Comparison of ENCODE assay signal across 22 mouse cellular contexts in genomic region chr4:144420644-144421043, GRCm38 (mm10). TPM values are rescaled to one million over a fixed set of nuclear protein-coding genes. Genes with fewer than 3 reads are reported as not detected.
A peak's percentile ranks its signal among the peaks of the same experiment; 100 is the strongest.
DNase-seq lines count a peak whose midpoint lies in the region; ATAC-seq and TF ChIP-seq lines count a peak whose summit lies in the region.
"Had no signal": no experiment of that assay in that cellular context is flagged by ENCODE, and none has a peak within 500 bp of the region (broad histone marks: within the 10 kb centered on the region; RNA-seq: fewer than 3 reads in every experiment).

No protein-coding gene starts in this region.

- DNase-seq in kidney, postnatal 0 days (ENCODE audit: low spot score): no peak
- DNase-seq in kidney, adult 9 months: no peak
- peak; percentile 2 for DNase-seq in 3T3-L1 (ENCODE audit: low read depth, low spot score)
- peak; percentile 71 for DNase-seq in ES-CJ7 (ENCODE audit: low read depth, low spot score)
- no peak for DNase-seq in cerebellum, postnatal 25 days
- no peak for DNase-seq in urinary bladder, adult 18-20 months (ENCODE audit: low spot score in 2 of 2)
- DNase-seq: adrenal gland, postnatal 36 days; cerebellum, postnatal 36 days; kidney, adult 18-20 months; lung, adult 18-20 months; spleen, adult 18-20 months; thymus, postnatal 25 days had no signal

- no peak overlapping the region for H3K4me3 ChIP-seq in kidney, postnatal 0 days (replicated peaks; ENCODE audit: low read depth, low read length)
- H3K4me3 ChIP-seq: embryonic facial prominence, embryonic 13.5 days; forebrain, embryonic 10.5 days; limb, embryonic 10.5 days; megakaryocyte, embryonic 14.5 days; stomach, embryonic 15.5 days had no signal

- no peaks in the 10 kb centered on the region for H3K9me3 ChIP-seq in kidney, postnatal 0 days (replicated peaks; ENCODE audit: low read length)
- H3K9me3 ChIP-seq: limb, embryonic 10.5 days; stomach, embryonic 15.5 days had no signal

- H3K36me3 ChIP-seq in kidney, postnatal 0 days (ENCODE audit: insufficient read depth, low read length): no peaks in the 10 kb centered on the region
- H3K36me3 ChIP-seq: embryonic facial prominence, embryonic 13.5 days; forebrain, embryonic 10.5 days; limb, embryonic 10.5 days; stomach, embryonic 15.5 days had no signal

- ATAC-seq in kidney, postnatal 0 days (replicated peaks; ENCODE audit: low FRiP score, low read depth): no peak
- peak; percentile 54 to 58; a peak in 2 of 4 replicates for ATAC-seq in hematopoietic stem cell, adult 5-6 weeks (replicated peaks in 1 of 2; ENCODE audit: insufficient read depth in 1 of 2, low FRiP score in 2 of 2, low TSS enrichment in 1 of 2, low read depth in 1 of 2, poor library complexity in 2 of 2, severe bottlenecking in 2 of 2)

- H3K27ac ChIP-seq in kidney, postnatal 0 days: no peak overlapping the region
- H3K27ac ChIP-seq: embryonic facial prominence, embryonic 13.5 days; forebrain, embryonic 10.5 days; hindbrain, embryonic 14.5 days; limb, embryonic 10.5 days; stomach, embryonic 15.5 days had no signal

- TF ChIP-seq CTCF in kidney, postnatal 0 days (IDR thresholded peaks at IDR 0.05; ENCODE audit: low read depth): peak; percentile 53

- H3K9ac ChIP-seq in kidney, postnatal 0 days (ENCODE audit: low read depth, low read length): no peak overlapping the region
- H3K9ac ChIP-seq: embryonic facial prominence, embryonic 13.5 days; hindbrain, embryonic 14.5 days; stomach, embryonic 15.5 days had no signal

- H3K27me3 ChIP-seq in kidney, postnatal 0 days (ENCODE audit: insufficient read depth, low read length): no peaks in the 10 kb centered on the region
- H3K27me3 ChIP-seq: embryonic facial prominence, embryonic 13.5 days; megakaryocyte, embryonic 14.5 days; stomach, embryonic 15.5 days had no signal

- no peaks in the 10 kb centered on the region for H3K4me1 ChIP-seq in kidney, postnatal 0 days (replicated peaks; ENCODE audit: insufficient read depth, low read length)
- H3K4me1 ChIP-seq: embryonic facial prominence, embryonic 13.5 days; forebrain, embryonic 10.5 days; limb, embryonic 10.5 days; megakaryocyte, embryonic 14.5 days; stomach, embryonic 15.5 days had no signal

- H3K4me2 ChIP-seq in kidney, postnatal 0 days (ENCODE audit: low read length): no peak overlapping the region
- H3K4me2 ChIP-seq: embryonic facial prominence, embryonic 13.5 days; hindbrain, embryonic 14.5 days; stomach, embryonic 15.5 days had no signal

RNA-seq across cellular contexts. Expression of gene Pramef12, which starts 12.4 kb away (rescaled TPM):
- polyA plus RNA-seq in kidney, postnatal 0 days (2015; fragmentation: Nextera tagmentation; extraction: Ambion mirVana): 0.37 and 0.39 TPM in 2 replicates
- not detected in 2 replicates for total RNA-seq in hematopoietic stem cell, adult 5-6 weeks (2017)
- total RNA-seq: adrenal gland, postnatal 36 days; layer of hippocampus, postnatal 25 days; neutrophil, adult 5-6 weeks had no signal
- polyA plus RNA-seq: forebrain, embryonic 10.5 days; hindbrain, embryonic 14.5 days had no signal

RNA-seq across cellular contexts. Expression of gene 1700012P22Rik, which starts 17.9 kb away (rescaled TPM):
- polyA plus RNA-seq in kidney, postnatal 0 days (2015; fragmentation: Nextera tagmentation; extraction: Ambion mirVana): not detected in 2 replicates
- total RNA-seq in hematopoietic stem cell, adult 5-6 weeks (2017): not detected in 2 replicates
- total RNA-seq: adrenal gland, postnatal 36 days; layer of hippocampus, postnatal 25 days; neutrophil, adult 5-6 weeks had no signal
- polyA plus RNA-seq: embryonic facial prominence, embryonic 13.5 days; forebrain, embryonic 10.5 days; heart, embryonic 16.5 days; hindbrain, embryonic 14.5 days; limb, embryonic 10.5 days; stomach, embryonic 15.5 days had no signal

RNA-seq across cellular contexts. Expression of gene Gm9944, which starts 32.5 kb away (rescaled TPM):
- polyA plus RNA-seq in kidney, postnatal 0 days (2015; fragmentation: Nextera tagmentation; extraction: Ambion mirVana): not detected in 2 replicates
- total RNA-seq in hematopoietic stem cell, adult 5-6 weeks (2017): not detected in 2 replicates
- total RNA-seq: adrenal gland, postnatal 36 days; layer of hippocampus, postnatal 25 days; neutrophil, adult 5-6 weeks had no signal
- polyA plus RNA-seq: embryonic facial prominence, embryonic 13.5 days; forebrain, embryonic 10.5 days; heart, embryonic 16.5 days; hindbrain, embryonic 14.5 days; limb, embryonic 10.5 days; stomach, embryonic 15.5 days had no signal

RNA-seq across cellular contexts. Expression of gene Pramef20, which starts 42.9 kb away (rescaled TPM):
- polyA plus RNA-seq in kidney, postnatal 0 days (2015; fragmentation: Nextera tagmentation; extraction: Ambion mirVana): not detected in 2 replicates
- total RNA-seq in hematopoietic stem cell, adult 5-6 weeks (2017): not detected in 2 replicates
- total RNA-seq: adrenal gland, postnatal 36 days; layer of hippocampus, postnatal 25 days; neutrophil, adult 5-6 weeks had no signal
- polyA plus RNA-seq: embryonic facial prominence, embryonic 13.5 days; forebrain, embryonic 10.5 days; heart, embryonic 16.5 days; hindbrain, embryonic 14.5 days; limb, embryonic 10.5 days; stomach, embryonic 15.5 days had no signal

RNA-seq across cellular contexts. Expression of gene Aadacl3, which starts 42.9 kb away (rescaled TPM):
- not detected in 2 replicates for polyA plus RNA-seq in kidney, postnatal 0 days (2015; fragmentation: Nextera tagmentation; extraction: Ambion mirVana)
- not detected in 2 replicates for total RNA-seq in hematopoietic stem cell, adult 5-6 weeks (2017)
- total RNA-seq: adrenal gland, postnatal 36 days; layer of hippocampus, postnatal 25 days; neutrophil, adult 5-6 weeks had no signal
- polyA plus RNA-seq: embryonic facial prominence, embryonic 13.5 days; forebrain, embryonic 10.5 days; heart, embryonic 16.5 days; hindbrain, embryonic 14.5 days; limb, embryonic 10.5 days; stomach, embryonic 15.5 days had no signal

Comparison
In these comparisons a context has a peak if more than half of its experiments do, and no peak if none do; other contexts are left out.
1. DNase-seq: peak in 3T3-L1 (single experiment) and ES-CJ7 (single experiment); none in kidney, postnatal 0 days (single experiment), kidney, adult 9 months (single experiment), cerebellum, postnatal 25 days (0 of 2) and urinary bladder, adult 18-20 months (0 of 2).